Comparison of ENCODE assay signal across 10 mouse cellular contexts in the genomic region with DNA sequence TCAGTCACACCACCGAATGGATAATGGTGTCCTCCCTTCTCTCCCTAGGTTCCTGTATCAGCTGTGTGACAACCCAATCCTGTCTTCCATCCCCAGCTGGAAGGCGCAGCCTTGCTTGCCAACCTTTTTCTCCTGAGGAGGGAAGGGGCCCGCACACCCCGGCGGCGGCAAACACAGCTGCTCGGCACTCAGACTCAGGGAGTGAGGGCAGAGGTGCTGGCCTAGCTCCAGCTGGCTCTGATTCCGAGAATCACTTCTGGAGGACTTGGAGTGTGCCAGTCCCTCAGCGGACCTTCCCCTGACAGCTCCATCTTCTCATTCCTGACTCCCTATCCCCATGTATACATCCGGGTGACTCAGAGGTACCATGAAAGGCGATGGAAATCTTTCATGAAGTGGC. TPM values are rescaled to one million over a fixed set of nuclear protein-coding genes. Genes with fewer than 3 reads are reported as not detected.
DNase-seq lines count a peak whose midpoint lies in the region; ATAC-seq and TF ChIP-seq lines count a peak whose summit lies in the region.
"Had no signal": no experiment of that assay in that cellular context is flagged by ENCODE, and none has a peak within 500 bp of the region (broad histone marks: within the 10 kb centered on the region; RNA-seq: fewer than 3 reads in every experiment).

No protein-coding gene starts in this region.

- H3K4me3 ChIP-seq in lung, embryonic 14.5 days (ENCODE audit: low read depth, low read length), result no peak overlapping the region
- H3K4me3 ChIP-seq: embryonic facial prominence, embryonic 12.5 days; limb, embryonic 12.5 days had no signal

- H3K4me2 ChIP-seq in lung, embryonic 14.5 days, result peak overlapping the region; percentile 25; the same call in 1 of the 2 replicates
- H3K4me2 ChIP-seq: embryonic facial prominence, embryonic 12.5 days; limb, embryonic 12.5 days had no signal

- intact Hi-C loops in heart, postnatal 10 days (cut with DNase I), result no loop called here

- 0 out of 2 replicates have a peak overlapping the region, but pooled peaks have one; percentile 60 for H3K27ac ChIP-seq in lung, embryonic 14.5 days (ENCODE audit: low read depth)
- H3K27ac ChIP-seq: limb, embryonic 12.5 days had no signal

- peaks cover 37% of the 10 kb centered on the region for H3K4me1 ChIP-seq in lung, embryonic 14.5 days (ENCODE audit: insufficient read depth)

- WGBS in lung, embryonic 14.5 days, result 13% methylated on average over 11 of the region's 11 CpGs

- no peak overlapping the region for H3K9ac ChIP-seq in lung, embryonic 14.5 days
- H3K9ac ChIP-seq: embryonic facial prominence, embryonic 12.5 days; limb, embryonic 12.5 days had no signal

- no peaks in the 10 kb centered on the region for H3K36me3 ChIP-seq in lung, embryonic 14.5 days (ENCODE audit: insufficient read depth)
- H3K36me3 ChIP-seq: embryonic facial prominence, embryonic 12.5 days had no signal

- no peaks in the 10 kb centered on the region for H3K27me3 ChIP-seq in lung, embryonic 14.5 days (ENCODE audit: insufficient read depth, low read length)
- H3K27me3 ChIP-seq: embryonic facial prominence, embryonic 12.5 days had no signal

- no peak for TF ChIP-seq CTCF in lung, embryonic 14.5 days (IDR thresholded peaks at IDR 0.05; ENCODE audit: low read depth)

- peak; percentile 74 for ATAC-seq in lung, embryonic 14.5 days (ENCODE audit: insufficient read depth)

- no peaks in the 10 kb centered on the region for H3K9me3 ChIP-seq in lung, embryonic 14.5 days (ENCODE audit: low read depth, low read length)
- H3K9me3 ChIP-seq: embryonic facial prominence, embryonic 12.5 days; limb, embryonic 12.5 days had no signal

- peak; percentile 37 to 40 for DNase-seq in heart, adult 18-20 months
- DNase-seq in heart, adult 8-10 months (ENCODE audit: low spot score), result no peak
- peak; percentile 87 for DNase-seq in adrenal gland, postnatal 10 days
- peak; percentile 57 to 64 for DNase-seq in heart, postnatal 10 days
- peak; percentile 91 for DNase-seq in lung, embryonic 14.5 days
- DNase-seq in right cerebral cortex, postnatal 4 days, result peak; percentile 69
- no peak for DNase-seq in retina, embryonic 14.5 days (ENCODE audit: low spot score)
- DNase-seq in c-Kit-positive CD71-positive TER-119-positive erythroid progenitor cells, embryonic 14.5 days (ENCODE audit: low spot score), result no peak

RNA-seq across cellular contexts. Expression of gene Ccdc182, which starts 36.9 kb away (rescaled TPM):
- not detected for total RNA-seq in heart, adult 18-20 months (2021)
- not detected for total RNA-seq in heart, adult 8-10 months (2022)
- not detected for total RNA-seq in adrenal gland, postnatal 10 days (2021)
- not detected for total RNA-seq in heart, postnatal 10 days (2021)
- not detected in 2 replicates for polyA plus RNA-seq in lung, embryonic 14.5 days (2014; fragmentation: Nextera tagmentation; extraction: Ambion mirVana)

Comparison
In these comparisons a context has a peak if more than half of its experiments do, and no peak if none do; other contexts are left out.
1. DNase-seq: peak in heart, adult 18-20 months (2 of 2), adrenal gland, postnatal 10 days (single experiment), heart, postnatal 10 days (2 of 2), lung, embryonic 14.5 days (single experiment) and right cerebral cortex, postnatal 4 days (single experiment); none in heart, adult 8-10 months (single experiment), retina, embryonic 14.5 days (single experiment) and c-Kit-positive CD71-positive TER-119-positive erythroid progenitor cells, embryonic 14.5 days (single experiment).